8 mouse cellular contexts compared by ENCODE assay signal in the genomic region with DNA sequence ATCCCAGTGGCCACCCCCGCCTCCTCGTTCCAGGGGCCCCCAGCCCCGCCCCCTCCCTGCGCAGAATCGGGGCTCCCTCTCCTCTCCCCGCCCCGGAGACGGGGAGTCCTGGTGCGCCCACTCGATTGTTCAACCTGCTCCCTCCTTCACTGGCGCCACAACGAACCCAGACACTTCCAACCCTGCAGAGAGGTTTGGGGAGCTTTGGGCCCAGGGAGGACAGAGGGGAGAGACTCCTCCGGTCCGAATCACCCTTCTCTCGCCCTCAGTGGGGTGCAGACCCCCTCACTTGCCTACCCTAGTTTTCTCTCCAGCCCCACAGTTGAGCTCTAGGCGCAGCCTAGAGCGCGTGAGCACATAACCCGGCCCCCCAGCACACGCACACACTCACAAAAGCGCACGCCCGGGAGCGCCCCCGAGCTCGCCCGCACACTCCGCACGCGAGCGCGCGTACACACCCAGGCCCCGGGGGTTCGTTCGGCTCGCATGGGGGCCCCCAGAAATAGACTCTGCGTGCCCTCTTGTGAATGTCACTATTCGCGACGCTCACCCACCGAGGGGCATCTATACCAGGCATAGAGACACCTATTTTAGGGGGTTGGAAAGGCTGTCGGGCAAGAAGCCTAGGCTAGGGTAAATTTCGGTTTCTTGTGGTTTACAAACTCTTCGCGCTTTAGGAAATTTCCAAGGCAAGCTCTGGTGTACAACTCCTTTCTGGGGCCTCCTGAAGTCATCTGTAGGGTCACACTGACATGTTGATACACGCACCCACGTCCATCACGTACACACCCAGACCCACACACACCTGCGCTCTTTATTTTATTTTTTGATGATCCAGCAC. TPM values are rescaled to one million over a fixed set of nuclear protein-coding genes. Genes with fewer than 3 reads are reported as not detected.
DNase-seq lines count a peak whose midpoint lies in the region; ATAC-seq lines count a peak whose summit lies in the region.

A gene (minus strand): TSS at position 401 of the 841 bp plus-strand sequence.

- no peak for ATAC-seq in kidney, embryonic 15.5 days (replicated peaks; ENCODE audit: low FRiP score)
- peak; percentile 54 for ATAC-seq in hindbrain, embryonic 16.5 days
- ATAC-seq in liver, embryonic 11.5 days (replicated peaks; ENCODE audit: low FRiP score), result no peak

- peak within 1 kb of the TSS; percentile 49 for H3K4me3 ChIP-seq in kidney, embryonic 15.5 days (replicated peaks)
- peak within 1 kb of the TSS; percentile 62 for H3K4me3 ChIP-seq in embryonic facial prominence, embryonic 10.5 days
- H3K4me3 ChIP-seq in hindbrain, embryonic 16.5 days (ENCODE audit: low read length), result peak within 1 kb of the TSS; percentile 45
- peak within 1 kb of the TSS; percentile 45 for H3K4me3 ChIP-seq in liver, embryonic 11.5 days (ENCODE audit: low read depth, low read length)

- no peaks in the 10 kb centered on the region for H3K36me3 ChIP-seq in kidney, embryonic 15.5 days
- no peaks in the 10 kb centered on the region for H3K36me3 ChIP-seq in embryonic facial prominence, embryonic 10.5 days (replicated peaks)
- no peaks in the 10 kb centered on the region for H3K36me3 ChIP-seq in hindbrain, embryonic 16.5 days (ENCODE audit: control insufficient read depth, insufficient read depth, low read length)
- no peaks in the 10 kb centered on the region for H3K36me3 ChIP-seq in liver, embryonic 11.5 days (ENCODE audit: control insufficient read depth, insufficient read depth, low read length)

- no peak within 1 kb of the TSS for H3K9ac ChIP-seq in kidney, embryonic 15.5 days
- peak within 1 kb of the TSS; percentile 66 for H3K9ac ChIP-seq in hindbrain, embryonic 16.5 days (ENCODE audit: low read depth, low read length)
- H3K9ac ChIP-seq in liver, embryonic 11.5 days (ENCODE audit: low read depth, low read length), result 0 out of 2 replicates have a peak within 1 kb of the TSS, but pooled peaks have one; percentile 10

- H3K9me3 ChIP-seq in kidney, embryonic 15.5 days (replicated peaks), result no peaks in the 10 kb centered on the region
- H3K9me3 ChIP-seq in embryonic facial prominence, embryonic 10.5 days, result no peaks in the 10 kb centered on the region
- peaks cover 4% of the 10 kb centered on the region; the same call in 1 of the 2 replicates for H3K9me3 ChIP-seq in hindbrain, embryonic 16.5 days (ENCODE audit: control insufficient read depth, low read length)
- H3K9me3 ChIP-seq in liver, embryonic 11.5 days (ENCODE audit: control insufficient read depth, low read length), result no peaks in the 10 kb centered on the region

- H3K4me1 ChIP-seq in kidney, embryonic 15.5 days, result peaks cover 37% of the 10 kb centered on the region
- H3K4me1 ChIP-seq in embryonic facial prominence, embryonic 10.5 days, result peaks cover 43% of the 10 kb centered on the region
- H3K4me1 ChIP-seq in hindbrain, embryonic 16.5 days (ENCODE audit: control insufficient read depth, insufficient read depth, low read depth, low read length), result 0 out of 2 replicates have a peak, but pooled peaks cover 2% of the 10 kb centered on the region
- no peaks in the 10 kb centered on the region; the same call in 1 of the 2 replicates for H3K4me1 ChIP-seq in liver, embryonic 11.5 days (replicated peaks; ENCODE audit: control insufficient read depth, insufficient read depth, low read length)

- peak within 1 kb of the TSS; percentile 90 for H3K4me2 ChIP-seq in kidney, embryonic 15.5 days
- peak within 1 kb of the TSS; percentile 74 for H3K4me2 ChIP-seq in hindbrain, embryonic 16.5 days (ENCODE audit: low read length)
- peak within 1 kb of the TSS; percentile 72 for H3K4me2 ChIP-seq in liver, embryonic 11.5 days

- WGBS in kidney, embryonic 15.5 days, result 1% methylated on average over 50 of the region's 50 CpGs
- WGBS in embryonic facial prominence, embryonic 10.5 days, result under 1% methylated on average over 50 of the region's 50 CpGs
- WGBS in hindbrain, embryonic 16.5 days, result under 1% methylated on average over 50 of the region's 50 CpGs
- WGBS in liver, embryonic 11.5 days, result 2% methylated on average over 50 of the region's 50 CpGs

- DNase-seq in kidney, postnatal 14 days, result no peak
- peak; percentile 80 for DNase-seq in NIH3T3 (ENCODE audit: low read depth)
- peak; percentile 52 for DNase-seq in embryonic facial prominence, embryonic 10.5 days (ENCODE audit: low spot score)
- DNase-seq in liver, embryonic 11.5 days (ENCODE audit: low spot score), result peak; percentile 36
- DNase-seq in right cerebral cortex, postnatal 14 days, result peak; percentile 55
- DNase-seq in c-Kit-positive CD71-positive TER-119-positive erythroid progenitor cells, embryonic 14.5 days (ENCODE audit: low spot score), result no peak

- H3K27me3 ChIP-seq in kidney, embryonic 15.5 days, result peaks cover 83% of the 10 kb centered on the region
- peaks cover 77% of the 10 kb centered on the region for H3K27me3 ChIP-seq in embryonic facial prominence, embryonic 10.5 days (replicated peaks; ENCODE audit: low read depth, poor library complexity, severe bottlenecking)
- H3K27me3 ChIP-seq in hindbrain, embryonic 16.5 days (replicated peaks; ENCODE audit: control insufficient read depth, insufficient read depth, low read length), result no peaks in the 10 kb centered on the region; the same call in none of the 2 replicates
- H3K27me3 ChIP-seq in liver, embryonic 11.5 days (replicated peaks; ENCODE audit: control insufficient read depth, insufficient read depth, low read length), result peaks cover 75% of the 10 kb centered on the region

- H3K27ac ChIP-seq in kidney, embryonic 15.5 days, result no peak within 1 kb of the TSS
- peak within 1 kb of the TSS; percentile 67 for H3K27ac ChIP-seq in embryonic facial prominence, embryonic 10.5 days (replicated peaks)
- peak within 1 kb of the TSS; percentile 80 for H3K27ac ChIP-seq in hindbrain, embryonic 16.5 days (ENCODE audit: low read depth, low read length)
- no peak within 1 kb of the TSS for H3K27ac ChIP-seq in liver, embryonic 11.5 days (ENCODE audit: low read depth, low read length)

RNA-seq across cellular contexts. Expression of the gene that starts here (rescaled TPM):
- polyA plus RNA-seq in kidney, embryonic 15.5 days (2015; fragmentation: Nextera tagmentation; extraction: Ambion mirVana), result 1.9 and 2.1 TPM in 2 replicates
- 2.9 and 3.4 TPM in 2 replicates for polyA plus RNA-seq in embryonic facial prominence, embryonic 10.5 days (2016; fragmentation: Nextera tagmentation; extraction: Ambion mirVana)
- 76.5 and 87.1 TPM in 2 replicates for polyA plus RNA-seq in hindbrain, embryonic 16.5 days (2015; fragmentation: Nextera tagmentation; extraction: Ambion mirVana)
- 6.4 and 6.9 TPM in 2 replicates for polyA plus RNA-seq in liver, embryonic 11.5 days (2014; fragmentation: Nextera tagmentation; extraction: Ambion mirVana)

Comparison
In these comparisons a context has a peak if more than half of its experiments do, and no peak if none do; other contexts are left out.
1. H3K27ac ChIP-seq: peak in embryonic facial prominence, embryonic 10.5 days (single experiment) and hindbrain, embryonic 16.5 days (single experiment); none in kidney, embryonic 15.5 days (single experiment) and liver, embryonic 11.5 days (single experiment).
2. DNase-seq: peak in NIH3T3 (single experiment), embryonic facial prominence, embryonic 10.5 days (single experiment), liver, embryonic 11.5 days (single experiment) and right cerebral cortex, postnatal 14 days (single experiment); none in kidney, postnatal 14 days (single experiment) and c-Kit-positive CD71-positive TER-119-positive erythroid progenitor cells, embryonic 14.5 days (single experiment).
3. Peak in every context shown above with its lines, with median percentiles within 50 percentile points of each other: H3K4me2 ChIP-seq and H3K4me3 ChIP-seq.